ENCODE assay signal across 10 mouse cellular contexts in genomic region chr2:27734800-27735199, GRCm38 (mm10). TPM values are rescaled to one million over a fixed set of nuclear protein-coding genes. Genes with fewer than 3 reads are reported as not detected.
DNase-seq lines count a peak whose midpoint lies in the region; ATAC-seq and TF ChIP-seq lines count a peak whose summit lies in the region.
"Had no signal": no experiment of that assay in that cellular context is flagged by ENCODE, and none has a peak within 500 bp of the region (broad histone marks: within the 10 kb centered on the region; RNA-seq: fewer than 3 reads in every experiment).

No protein-coding gene starts in this region.

- no peaks in the 10 kb centered on the region for H3K9me3 ChIP-seq in kidney, embryonic 14.5 days (ENCODE audit: control insufficient read depth, low read length)
- no peaks in the 10 kb centered on the region for H3K9me3 ChIP-seq in embryonic facial prominence, embryonic 10.5 days
- no peaks in the 10 kb centered on the region for H3K9me3 ChIP-seq in limb, embryonic 11.5 days (ENCODE audit: control insufficient read depth, low read length)

- no peak for TF ChIP-seq EP300 in heart, adult 2 months (IDR thresholded peaks at IDR 0.05; ENCODE audit: insufficient read depth, low read depth, low read length)

- H3K27me3 ChIP-seq in heart, adult 2 months (ENCODE audit: control insufficient read depth, insufficient read depth, low read length), result no peaks in the 10 kb centered on the region
- H3K27me3 ChIP-seq in kidney, embryonic 14.5 days (ENCODE audit: control insufficient read depth, insufficient read depth, low read length), result no peaks in the 10 kb centered on the region
- no peaks in the 10 kb centered on the region for H3K27me3 ChIP-seq in embryonic facial prominence, embryonic 10.5 days (replicated peaks; ENCODE audit: low read depth, poor library complexity, severe bottlenecking)
- no peaks in the 10 kb centered on the region for H3K27me3 ChIP-seq in limb, embryonic 11.5 days (ENCODE audit: control insufficient read depth, insufficient read depth, low read length)

- intact Hi-C loops in heart, adult 2 months (cut with DNase I), result loop anchor here (2.0 kb wide), 2 partner anchors 24 to 58 kb away; partner anchors contain the start of gene Rxra

- H3K79me2 ChIP-seq in heart, adult 2 months (replicated peaks; ENCODE audit: control insufficient read depth, insufficient read depth, low read length), result peaks cover 11% of the 10 kb centered on the region

- H3K9ac ChIP-seq in heart, adult 2 months (ENCODE audit: low read depth, low read length), result no peak overlapping the region
- H3K9ac ChIP-seq in kidney, embryonic 14.5 days (ENCODE audit: low read depth, low read length), result no peak overlapping the region
- H3K9ac ChIP-seq in limb, embryonic 11.5 days (ENCODE audit: low read length), result no peak overlapping the region
- H3K9ac ChIP-seq: hindbrain, embryonic 14.5 days had no signal

- H3K4me1 ChIP-seq in heart, adult 2 months (ENCODE audit: control insufficient read depth, insufficient read depth, low read length), result peaks cover 44% of the 10 kb centered on the region
- peaks cover 40% of the 10 kb centered on the region for H3K4me1 ChIP-seq in kidney, embryonic 14.5 days (ENCODE audit: control insufficient read depth, insufficient read depth, low read length)
- H3K4me1 ChIP-seq in embryonic facial prominence, embryonic 10.5 days, result peaks cover 67% of the 10 kb centered on the region
- peaks cover 37% of the 10 kb centered on the region for H3K4me1 ChIP-seq in limb, embryonic 11.5 days (ENCODE audit: control insufficient read depth, insufficient read depth, low read length)

- peak overlapping the region; percentile 83 for H3K27ac ChIP-seq in heart, adult 2 months
- H3K27ac ChIP-seq in kidney, embryonic 14.5 days (ENCODE audit: low read depth, low read length), result peak overlapping the region; percentile 7; the same call in 1 of the 2 replicates
- H3K27ac ChIP-seq in embryonic facial prominence, embryonic 10.5 days (replicated peaks), result peak overlapping the region; percentile 37
- H3K27ac ChIP-seq in limb, embryonic 11.5 days (replicated peaks; ENCODE audit: low read depth, low read length), result 0 out of 2 replicates have a peak overlapping the region, but pooled peaks have one; percentile 9
- H3K27ac ChIP-seq: hindbrain, embryonic 14.5 days had no signal

- no peak overlapping the region for H3K4me3 ChIP-seq in heart, adult 2 months
- no peak overlapping the region for H3K4me3 ChIP-seq in kidney, embryonic 14.5 days (ENCODE audit: low read length)
- H3K4me3 ChIP-seq in embryonic facial prominence, embryonic 10.5 days, result no peak overlapping the region
- H3K4me3 ChIP-seq in limb, embryonic 11.5 days (ENCODE audit: low read depth, low read length), result no peak overlapping the region

- 58% methylated on average over 2 of the region's 2 CpGs for WGBS in heart, adult 2 months
- whole genome bisulfite sequencing in kidney, embryonic 14.5 days, result 73% methylated on average over 2 of the region's 2 CpGs
- 77% methylated on average over 2 of the region's 2 CpGs for WGBS in embryonic facial prominence, embryonic 10.5 days
- 71% methylated on average over 2 of the region's 2 CpGs for WGBS in limb, embryonic 11.5 days

- DNase-seq in heart, adult 2 months, result no peak
- DNase-seq in heart, adult 18-20 months, result no peak
- no peak for DNase-seq in kidney, postnatal 14 days
- DNase-seq in embryonic facial prominence, embryonic 10.5 days (ENCODE audit: low spot score), result no peak
- no peak for DNase-seq in limb, embryonic 11.5 days (ENCODE audit: low spot score)
- no peak for DNase-seq in cerebellum, adult 9-10 months
- DNase-seq: adrenal gland, postnatal 25 days had no signal

- H3K36me3 ChIP-seq in heart, adult 2 months (ENCODE audit: control insufficient read depth, insufficient read depth, low read length), result no peaks in the 10 kb centered on the region
- H3K36me3 ChIP-seq in kidney, embryonic 14.5 days (ENCODE audit: control insufficient read depth, insufficient read depth, low read length), result no peaks in the 10 kb centered on the region; the same call in 1 of the 2 replicates
- H3K36me3 ChIP-seq in embryonic facial prominence, embryonic 10.5 days (replicated peaks), result peaks cover 20% of the 10 kb centered on the region
- no peaks in the 10 kb centered on the region for H3K36me3 ChIP-seq in limb, embryonic 11.5 days (ENCODE audit: control insufficient read depth, insufficient read depth, low read length)

- TF ChIP-seq POLR2A in heart, adult 2 months (IDR thresholded peaks at IDR 0.05; ENCODE audit: insufficient read depth, low read depth, low read length), result no peak

- H3K4me2 ChIP-seq in kidney, embryonic 14.5 days (replicated peaks; ENCODE audit: low read depth, low read length), result no peak overlapping the region
- no peak overlapping the region for H3K4me2 ChIP-seq in limb, embryonic 11.5 days (ENCODE audit: low read depth, severe bottlenecking)
- H3K4me2 ChIP-seq: hindbrain, embryonic 14.5 days had no signal

- ATAC-seq in kidney, embryonic 14.5 days (ENCODE audit: low FRiP score, low TSS enrichment), result no peak
- ATAC-seq in limb, embryonic 11.5 days (ENCODE audit: insufficient number of reproducible peaks, low FRiP score, low TSS enrichment, low read depth), result no peak
- no peak for ATAC-seq in activated CD4-positive, CD25-positive, alpha-beta regulatory T cell, adult 4 months

- TF ChIP-seq CTCF in heart, adult 2 months (IDR thresholded peaks at IDR 0.05), result no peak

RNA-seq across cellular contexts. Expression of gene Rxra, which starts 58.6 kb away (rescaled TPM):
- 10 to 100 TPM; 45.1 to 52.0 TPM for total RNA-seq in heart, adult 2 months (2021)
- 42.7 and 52.6 TPM in 2 replicates for polyA plus RNA-seq in heart, adult 2 months (2012; rRNA removed)
- total RNA-seq in heart, adult 18-20 months (2021), result 10 to 100 TPM; 51.3 to 52.4 TPM
- 5.9 and 6.2 TPM in 2 replicates for polyA plus RNA-seq in kidney, embryonic 14.5 days (2014; fragmentation: Nextera tagmentation; extraction: Ambion mirVana)
- 8.8 and 9.3 TPM in 2 replicates for polyA plus RNA-seq in embryonic facial prominence, embryonic 10.5 days (2016; fragmentation: Nextera tagmentation; extraction: Ambion mirVana)
- 8.7 TPM in 2 replicates for polyA plus RNA-seq in limb, embryonic 11.5 days (2014; fragmentation: Nextera tagmentation; extraction: Ambion mirVana)
- polyA plus RNA-seq in activated CD4-positive, CD25-positive, alpha-beta regulatory T cell, adult 4 months (2017; shearing (Covaris generic)), result 10 to 100 TPM in 1 of 2 experiments, 1 to 10 TPM in 1; 7.7 to 11.7 TPM

Comparison
In these comparisons a context has a peak if more than half of its experiments do, and no peak if none do; other contexts are left out.
1. H3K27ac ChIP-seq: peak in every context shown above with its lines; median percentile 83 in heart, adult 2 months; 37 in embryonic facial prominence, embryonic 10.5 days; 9 in limb, embryonic 11.5 days; 7 in kidney, embryonic 14.5 days.